Mouse (Mus musculus) c-Kit-positive CD71-positive TER-119-negative erythroid progenitor cells, embryonic 14.5 days (primary cell): ENCODE data around the gene Nfix.

Source experiments
- DNase-seq: peaks from one replicate; pipeline ENCODE4 v3.0.0-alpha.2; 2013; ENCODE audit warnings: low read depth

Gene Nfix

DNA sequence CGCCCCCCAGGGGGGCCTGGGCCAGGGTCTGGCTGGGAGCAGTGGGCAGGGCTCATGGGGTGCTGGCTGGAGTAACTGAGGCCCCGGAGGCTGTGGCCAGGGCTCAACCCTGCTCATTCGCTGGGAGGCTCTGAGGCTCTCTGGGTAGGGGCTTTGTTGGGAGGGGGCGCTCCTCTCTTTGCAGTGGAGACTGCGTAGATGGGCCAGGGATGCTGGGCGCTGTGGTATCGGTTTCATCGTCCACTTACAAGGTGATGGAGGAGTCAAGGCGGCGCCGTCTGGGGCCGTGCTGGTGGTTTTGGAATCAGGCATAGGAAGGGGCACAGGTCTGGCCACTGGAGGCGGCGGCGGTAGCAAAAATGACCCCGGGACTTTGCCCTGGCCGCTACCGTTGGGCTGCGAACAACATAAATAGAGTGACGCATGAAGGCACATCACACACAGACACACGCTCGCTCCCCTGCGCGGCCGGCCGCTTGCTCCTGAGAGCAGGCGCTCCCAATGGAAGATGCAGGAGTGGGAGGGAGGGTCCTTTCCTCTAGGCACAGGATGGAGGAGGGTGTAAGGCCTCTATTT is 84.2 kb downstream of the Nfix start:
- DNase-seq, result no peak

GRCm38 (mm10) chr8:84714161-84714560 is 86.0 kb downstream of the Nfix start:
- DNase-seq, result no peak

GRCm38 (mm10) chr8:84713381-84713780 is 86.8 kb downstream of the Nfix start:
- no peak for DNase-seq

DNA sequence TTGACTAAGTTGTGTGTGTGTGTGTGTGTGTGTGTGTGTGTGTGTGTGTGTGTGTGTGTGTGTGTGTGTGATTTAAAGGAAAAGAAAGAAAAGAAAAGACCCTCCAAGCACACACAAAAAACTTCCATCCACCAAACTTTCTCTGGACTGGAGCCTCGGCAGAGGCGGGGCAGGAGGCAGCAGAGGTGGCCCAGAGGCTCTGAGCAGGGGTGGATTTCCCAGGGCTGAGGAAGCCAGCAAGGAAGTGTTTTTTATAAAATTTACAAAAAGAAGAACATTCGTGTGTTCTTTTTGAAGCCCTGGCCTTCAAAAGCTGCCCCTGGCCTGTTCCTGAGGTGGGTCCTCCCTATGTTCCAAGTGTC is 87.4 kb downstream of the Nfix start:
- no peak for DNase-seq

DNA sequence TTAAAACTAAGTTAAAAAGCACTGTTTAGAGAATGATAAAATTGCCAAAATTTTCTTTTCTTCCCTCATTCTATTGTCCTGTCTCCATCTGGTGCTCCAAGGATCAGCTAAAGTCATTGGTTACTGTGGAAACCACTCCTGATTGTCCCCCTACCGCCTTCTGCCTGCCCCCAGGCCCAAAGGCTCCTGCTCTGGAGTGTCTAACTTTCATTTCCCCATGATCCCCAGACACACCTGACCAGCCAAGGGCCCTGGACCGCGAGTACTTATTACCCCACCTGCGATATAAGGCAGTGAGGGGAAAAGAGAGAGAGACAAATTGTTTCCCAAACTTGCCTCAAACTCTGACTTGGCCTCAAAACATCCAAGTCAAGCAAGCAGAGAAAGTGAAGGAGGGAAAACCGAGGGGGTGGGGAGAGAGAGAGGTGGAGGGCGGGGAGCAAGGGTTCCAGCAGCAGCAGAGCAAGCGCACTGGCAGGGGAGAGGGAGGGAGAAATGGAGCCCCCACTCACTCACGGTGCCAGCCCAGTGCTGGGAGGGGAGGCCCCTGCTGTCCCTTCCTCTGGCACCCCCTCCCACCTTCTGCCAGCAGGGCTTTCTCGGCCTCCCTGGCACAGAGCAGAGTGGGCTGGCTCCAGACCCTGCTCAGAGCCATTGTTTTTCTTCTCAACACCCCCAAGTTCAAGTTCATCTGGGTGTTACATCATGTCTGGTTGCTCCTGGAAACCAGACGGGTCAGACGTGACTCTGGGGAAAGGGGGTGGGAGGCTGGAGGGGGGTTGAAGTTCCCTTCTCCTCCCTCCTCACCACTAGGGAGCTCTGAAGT is 88.0 kb downstream of the Nfix start:
- no peak for DNase-seq

DNA sequence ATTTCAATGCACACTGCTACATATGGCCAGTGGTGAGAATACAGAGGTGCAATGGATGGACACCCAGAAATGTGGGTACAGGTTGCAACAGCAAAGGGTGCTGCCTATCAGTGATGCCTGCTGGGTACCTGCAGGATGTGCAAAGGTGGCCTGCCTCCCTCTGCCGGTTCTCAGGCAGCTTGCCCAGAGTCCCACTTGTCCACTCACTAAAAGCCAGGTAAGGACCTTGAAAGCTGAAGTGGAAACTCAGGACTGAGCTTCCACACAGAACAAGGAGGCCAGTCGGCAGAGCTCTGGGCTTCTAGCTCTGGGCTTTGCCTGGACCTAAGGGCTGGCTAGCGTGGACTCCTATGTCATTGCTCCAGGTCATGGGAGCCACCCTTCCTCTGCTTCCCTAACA is 88.8 kb downstream of the Nfix start:
- no peak for DNase-seq

- no peak for DNase-seq
Measured at GRCm38 (mm10) chr8:84709931-84710330, 90.2 kb downstream of the Nfix start.

GRCm38 (mm10) chr8:84708774-84709475 is 91.2 kb downstream of the Nfix start:
- DNase-seq, result no peak

DNA sequence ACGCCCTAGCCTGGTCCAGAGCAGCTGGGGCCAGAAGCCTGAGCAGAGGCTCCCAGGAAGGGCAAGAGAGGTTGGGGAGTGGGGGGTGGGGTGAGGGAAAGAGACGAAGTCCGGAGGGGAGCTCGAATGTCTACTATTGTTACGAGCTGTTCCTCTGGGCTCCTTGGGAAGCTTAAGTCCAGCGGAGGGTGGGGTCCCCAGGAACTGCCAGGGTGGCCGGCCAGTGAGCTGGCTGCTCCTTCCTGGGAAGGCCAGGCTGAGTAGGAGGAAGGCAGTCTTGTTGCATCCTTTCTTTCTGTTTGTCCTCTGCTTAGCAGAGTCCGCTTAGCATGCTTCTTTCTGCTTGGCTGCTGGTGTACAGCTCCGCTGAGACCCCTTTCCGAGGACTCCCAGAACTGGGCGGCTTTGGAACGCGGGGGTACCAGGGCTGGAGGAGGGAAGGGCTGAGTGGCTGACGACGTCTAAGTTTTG is 92.0 kb downstream of the Nfix start:
- no peak for DNase-seq

GRCm38 (mm10) chr8:84707267-84707883 is 92.8 kb downstream of the Nfix start:
- no peak for DNase-seq

- DNase-seq, result no peak
Measured at GRCm38 (mm10) chr8:84706610-84707266, 93.4 kb downstream of the Nfix start.

GRCm38 (mm10) chr8:84705960-84706359 is 94.2 kb downstream of the Nfix start:
- no peak for DNase-seq

DNA sequence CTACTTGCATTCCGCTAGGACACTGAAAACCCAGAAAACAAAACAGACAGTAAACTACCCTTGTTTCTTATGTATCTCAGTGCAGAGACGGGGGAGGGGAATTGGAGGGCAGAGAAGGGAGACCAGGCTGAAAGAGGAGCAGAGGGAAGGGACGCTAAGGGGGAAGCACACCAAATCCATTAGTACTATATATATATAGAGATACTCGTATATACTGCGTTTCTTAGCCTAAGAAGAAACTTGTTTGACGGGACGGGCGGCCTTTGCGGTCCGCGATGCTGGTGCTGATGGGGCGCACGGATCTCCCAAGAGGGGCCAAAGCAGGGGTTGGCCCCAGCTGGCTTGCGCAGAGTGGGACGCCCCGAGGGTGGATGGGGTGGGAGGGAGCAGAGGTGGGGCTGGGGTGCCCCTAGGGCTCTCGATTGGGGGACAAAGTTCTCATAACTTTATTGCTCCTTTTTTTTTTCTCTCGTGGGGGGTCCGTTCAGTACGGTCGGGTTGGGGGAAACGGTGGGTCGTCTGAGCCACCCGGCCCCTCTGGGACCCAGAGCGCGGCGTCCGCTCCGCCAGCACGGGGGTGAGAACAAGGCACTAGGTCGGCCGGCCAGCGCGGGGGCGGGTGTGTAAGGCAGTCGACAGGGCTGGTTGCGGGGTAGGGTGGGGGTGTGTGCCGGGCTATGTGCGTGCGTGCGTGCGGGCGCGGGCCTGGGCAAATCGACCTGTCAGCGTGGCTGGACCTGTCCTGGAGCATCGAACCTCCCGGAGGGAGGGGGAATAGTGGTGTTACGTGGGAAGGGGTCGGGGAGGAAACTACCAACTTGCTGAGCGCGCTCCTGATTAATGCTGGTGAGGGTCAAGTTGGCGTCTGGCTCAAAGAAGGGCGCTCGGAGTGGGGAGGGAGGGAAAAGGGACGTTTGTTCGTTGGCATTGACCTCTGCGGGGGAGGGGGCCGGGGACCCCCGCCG is 95.0 kb downstream of the Nfix start:
- no peak for DNase-seq

- no peak for DNase-seq
Measured at GRCm38 (mm10) chr8:84704356-84704755, 95.8 kb downstream of the Nfix start.

DNA sequence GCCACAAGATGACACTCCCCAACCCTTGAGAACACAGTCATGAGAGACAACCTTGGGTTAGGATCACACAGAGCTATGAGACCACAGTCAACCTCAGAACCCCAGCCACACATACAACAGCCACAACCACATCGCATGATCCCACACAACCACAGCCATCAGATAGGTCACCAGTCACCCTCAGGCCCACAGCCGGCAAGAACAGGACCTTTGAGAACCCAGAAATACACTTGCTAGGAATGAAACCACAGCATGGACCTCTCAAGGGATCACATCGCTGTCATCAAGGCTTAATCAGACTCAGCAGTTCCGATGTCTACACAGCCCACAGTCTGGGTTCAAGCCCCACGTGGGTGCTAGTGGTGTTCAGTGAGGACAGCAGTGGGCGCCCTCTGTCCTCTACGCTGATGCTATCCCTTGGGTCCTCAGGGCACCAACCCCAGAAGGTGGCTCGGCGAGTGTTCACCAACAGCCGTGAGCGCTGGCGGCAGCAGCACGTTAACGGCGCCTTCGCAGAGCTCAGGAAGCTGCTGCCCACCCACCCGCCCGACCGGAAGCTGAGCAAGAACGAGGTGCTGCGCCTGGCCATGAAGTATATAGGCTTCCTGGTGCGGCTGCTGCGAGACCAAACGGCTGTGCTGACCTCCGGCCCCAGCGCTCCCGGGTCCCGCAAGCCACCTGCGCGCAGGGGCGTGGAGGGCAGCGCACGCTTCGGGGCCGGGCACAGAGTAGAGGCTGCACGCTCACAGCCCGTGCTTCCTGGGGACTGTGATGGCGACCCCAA is 96.5 kb downstream of the Nfix start:
- no peak for DNase-seq

DNA sequence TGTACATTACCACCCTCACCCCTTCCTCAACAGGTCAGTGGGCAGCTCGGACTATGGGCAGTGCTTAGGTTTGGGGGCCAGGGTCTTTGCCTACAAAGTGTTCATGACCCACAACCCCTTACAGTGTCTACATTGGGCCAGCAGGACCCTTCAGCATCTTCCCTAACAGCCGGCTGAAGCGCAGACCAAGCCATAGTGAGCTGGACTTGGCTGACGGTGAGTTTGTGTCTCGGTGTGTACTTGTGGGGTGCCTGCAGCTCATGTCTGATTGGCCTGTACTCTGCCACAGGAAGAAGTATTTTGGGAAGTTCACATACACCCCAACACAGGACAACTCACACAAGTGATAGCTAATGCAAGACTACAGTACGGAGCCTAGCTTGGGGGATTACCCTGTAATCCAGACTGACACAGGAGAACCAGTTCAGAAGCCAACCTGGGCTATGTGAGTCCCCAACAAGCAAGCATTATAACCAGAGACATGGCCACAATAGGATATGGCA is 97.1 kb downstream of the Nfix start:
- DNase-seq, result no peak

- no peak for DNase-seq
Measured at GRCm38 (mm10) chr8:84702561-84702960, 97.6 kb downstream of the Nfix start.

- peak; percentile 97 for DNase-seq
Measured at GRCm38 (mm10) chr8:84700941-84701911, 98.9 kb downstream of the Nfix start, which contains the start of gene Lyl1. TSS of gene Lyl1 (plus strand) at chr8:84701457.

GRCm38 (mm10) chr8:84700526-84700925 is 99.6 kb downstream of the Nfix start:
- DNase-seq, result no peak
